Mouse (Mus musculus) thymus, adult 2 months (tissue): ENCODE measurements around the gene Shd.

Experiments used
- CTCF ChIP-seq: fragments of 200-500 bp; IDR thresholded peaks from 2 replicates; pipeline ENCODE4 v1.5.1; 2012; ENCODE audit warnings: mild to moderate bottlenecking, control low read depth, low read length, moderate library complexity, borderline replicate concordance; ENCODE audit not compliant: control insufficient read depth, poor library complexity, insufficient read depth; ENCODE audit errors: extremely low read depth
- POLR2A ChIP-seq: fragments of 200-500 bp; IDR thresholded peaks from 2 replicates; pipeline ENCODE4 v1.6.1; 2012; ENCODE audit warnings: mild to moderate bottlenecking, low read length, control low read depth, moderate library complexity; ENCODE audit not compliant: control insufficient read depth, poor library complexity, insufficient read depth; ENCODE audit errors: extremely low read depth

DNA sequence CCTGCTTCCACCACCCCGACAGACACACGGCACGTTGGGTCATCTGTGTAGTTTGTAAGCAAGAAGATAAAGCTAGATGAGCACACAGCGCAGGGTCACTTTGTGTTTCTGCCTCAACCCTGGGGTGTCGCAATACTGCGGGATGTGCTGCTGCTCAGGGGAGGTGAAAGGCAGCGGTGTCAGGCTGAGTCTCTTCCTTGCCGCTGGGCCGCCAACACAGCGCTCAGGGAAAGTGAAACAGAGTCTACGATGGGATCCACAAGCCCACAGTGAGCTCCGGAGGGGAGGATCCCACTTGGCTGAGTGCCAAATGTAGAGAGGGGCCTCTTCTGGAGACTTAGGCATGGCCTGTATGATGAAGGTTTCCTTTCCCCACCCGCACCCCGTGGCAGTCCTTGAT lies 7.1 kb upstream of the Shd start:
- TF ChIP-seq CTCF (no peak), POLR2A (no peak)
